Mouse (Mus musculus) left cerebral cortex, adult 9 months (tissue): ENCODE data around the gene Fndc11.
A peak's percentile ranks its signal among the peaks of the same experiment; 100 is the strongest.
"Not testable (repeated sequence)": the region's sequence is repeated elsewhere in the genome, so short reads cannot be mapped to it uniquely, and the experiment has no call there.

Source experiments
- DNase-seq, 2 experiments: peaks; one replicate each; pipeline ENCODE4 v3.0.0; 2022; ENCODE audit warnings: low spot score in 2 of 2

The Fndc11 gene

GRCm38 (mm10) chr2:181219538-181220216 is at the start of gene Fndc11:
Fndc11 (plus strand) TSS chr2:181220013.
- DNase-seq = peak; percentile 9 to 31

- peak in 1 of 2 experiments; percentile 20 for DNase-seq
Measured at GRCm38 (mm10) chr2:181174646-181175045, 45.2 kb upstream of the Fndc11 start.

GRCm38 (mm10) chr2:181178015-181178414 is 41.8 kb upstream of the Fndc11 start:
- DNase-seq = no peak

- no peak for DNase-seq
Measured at GRCm38 (mm10) chr2:181178471-181178870, 41.3 kb upstream of the Fndc11 start.

- peak in 1 of 2 experiments; percentile 26 for DNase-seq
Measured at GRCm38 (mm10) chr2:181180898-181181297, 38.9 kb upstream of the Fndc11 start.

- DNase-seq = peak; percentile 45 to 93
Measured at GRCm38 (mm10) chr2:181186635-181187034, 33.2 kb upstream of the Fndc11 start.

- DNase-seq = peak; percentile 87 to 94
Measured at GRCm38 (mm10) chr2:181187121-181188000, 32.5 kb upstream of the Fndc11 start, which contains the start of gene Ppdpf. Ppdpf (plus strand) TSS chr2:181187247.

- DNase-seq = no peak
Measured at GRCm38 (mm10) chr2:181188681-181189080, 31.1 kb upstream of the Fndc11 start.

- DNase-seq = no peak
Measured at GRCm38 (mm10) chr2:181189321-181189720, 30.5 kb upstream of the Fndc11 start.

GRCm38 (mm10) chr2:181191385-181191784 is 28.4 kb upstream of the Fndc11 start:
- not testable (repeated sequence) for DNase-seq

- DNase-seq = no peak
Measured at GRCm38 (mm10) chr2:181191936-181192335, 27.9 kb upstream of the Fndc11 start.

GRCm38 (mm10) chr2:181193044-181193443 is 26.8 kb upstream of the Fndc11 start:
- DNase-seq = no peak

- DNase-seq = no peak
Measured at GRCm38 (mm10) chr2:181196628-181197300, 23.0 kb upstream of the Fndc11 start.

- DNase-seq = no peak
Measured at GRCm38 (mm10) chr2:181201606-181202005, 18.2 kb upstream of the Fndc11 start.

- no peak for DNase-seq
Measured at GRCm38 (mm10) chr2:181202422-181202821, 17.4 kb upstream of the Fndc11 start, which contains the start of gene Ptk6. Ptk6 (minus strand) TSS chr2:181202789.

GRCm38 (mm10) chr2:181202886-181203285 is 16.9 kb upstream of the Fndc11 start:
- no peak for DNase-seq

GRCm38 (mm10) chr2:181205678-181206077 is 14.1 kb upstream of the Fndc11 start:
- no peak for DNase-seq

- no peak for DNase-seq
Measured at GRCm38 (mm10) chr2:181206118-181206517, 13.7 kb upstream of the Fndc11 start.

GRCm38 (mm10) chr2:181212389-181213020 is 7.3 kb upstream of the Fndc11 start:
- DNase-seq = no peak

GRCm38 (mm10) chr2:181213021-181213445 is 6.8 kb upstream of the Fndc11 start, which contains the start of gene Srms:
Srms (minus strand) TSS chr2:181213185.
- DNase-seq = no peak

GRCm38 (mm10) chr2:181216037-181216436 is 3.8 kb upstream of the Fndc11 start:
- DNase-seq = no peak
